Mouse (Mus musculus) embryonic fibroblast, embryonic 13.5 days (primary cell): ENCODE data around the gene Omp.

Source experiments
- CTCF ChIP-seq: IDR thresholded peaks from 2 replicates; pipeline ENCODE4 v1.5.1; 2011; ENCODE audit warnings: mild to moderate bottlenecking, control low read depth, low read length, moderate library complexity, borderline replicate concordance; ENCODE audit not compliant: insufficient read depth
- POLR2A ChIP-seq: IDR thresholded peaks from 2 replicates; pipeline ENCODE4 v1.6.1; 2011; ENCODE audit warnings: low read depth, mild to moderate bottlenecking, control low read depth, low read length, moderate library complexity

- TF ChIP-seq CTCF, result no peak
- TF ChIP-seq POLR2A, result no peak
Measured at GRCm38 (mm10) chr7:98106272-98106671, 39.0 kb downstream of the Omp start.
